Mouse (Mus musculus) midbrain, embryonic 10.5 days (tissue): Measurements from ENCODE around the gene Slc1a1. TPM values are rescaled to one million over a fixed set of nuclear protein-coding genes. Genes with fewer than 3 reads are reported as not detected.

Experiments used
- DNase-seq: peaks from one replicate; pipeline ENCODE4 v3.0.0-alpha.2; 2017; ENCODE audit warnings: low spot score
- H3K27ac ChIP-seq: fragments of 300-500 bp; sonication (generic); replicated peaks from 2 replicates; pipeline ENCODE4 v1.5.1; 2016; ENCODE audit warnings: mild to moderate bottlenecking
- H3K27me3 ChIP-seq: fragments of 300-500 bp; sonication (generic); 2 replicates; pipeline ENCODE4 v1.6.1; 2016; ENCODE audit warnings: low read depth, mild to moderate bottlenecking; ENCODE audit not compliant: poor library complexity, severe bottlenecking
- H3K36me3 ChIP-seq: fragments of 300-500 bp; sonication (generic); 2 replicates; pipeline ENCODE4 v1.6.1; 2016; ENCODE audit warnings: mild to moderate bottlenecking, moderate library complexity
- H3K4me1 ChIP-seq: fragments of 300-500 bp; sonication (generic); 2 replicates; pipeline ENCODE4 v1.6.1; 2016
- H3K4me3 ChIP-seq: fragments of 300-500 bp; sonication (generic); 2 replicates; pipeline ENCODE4 v1.5.1; 2016; ENCODE audit warnings: mild to moderate bottlenecking, moderate library complexity
- H3K9me3 ChIP-seq: fragments of 300-500 bp; sonication (generic); replicated peaks from 2 replicates; pipeline ENCODE4 v1.6.1; 2016; ENCODE audit warnings: mild to moderate bottlenecking
- WGBS: fragments of 180-500 bp; shearing (Covaris S2); methylation state at CpG from one replicate; pipeline ENCODE4 v1.1.7; 2016; 5-methylcytosine and 5-hydroxymethylcytosine counted together
- polyA plus RNA-seq: library from polyadenylated mRNA; unstranded; fragments of >200 nt; fragmentation: Nextera tagmentation; extraction: Ambion mirVana; gene quantifications from 2 replicates; pipeline ENCODE4 v1.2.1, GENCODE M21; 2016

Gene Slc1a1
- polyA plus RNA-seq, 1 experiment from 2014 or later: 0.54 TPM

- no peak overlapping the region for H3K27ac ChIP-seq
- no peaks in the 10 kb centered on the region for H3K9me3 ChIP-seq
- no peak for DNase-seq
- H3K4me1 ChIP-seq: peaks cover 5% of the 10 kb centered on the region; the same call in 1 of the 2 replicates
- H3K4me3 ChIP-seq: no peak overlapping the region
- H3K27me3 ChIP-seq: no peaks in the 10 kb centered on the region
- WGBS: 91% methylated on average over 4 of the region's 4 CpGs
- no peaks in the 10 kb centered on the region for H3K36me3 ChIP-seq
Observed at GRCm38 (mm10) chr19:28902806-28903205, 68.0 kb downstream of the Slc1a1 start.

GRCm38 (mm10) chr19:28903536-28904119, 68.8 kb downstream of the Slc1a1 start:
- H3K4me1 ChIP-seq: peaks cover 5% of the 10 kb centered on the region; the same call in 1 of the 2 replicates
- H3K27ac ChIP-seq: no peak overlapping the region
- no peaks in the 10 kb centered on the region for H3K27me3 ChIP-seq
- whole genome bisulfite sequencing: 88% methylated on average over 8 of the region's 8 CpGs
- no peak overlapping the region for H3K4me3 ChIP-seq
- H3K36me3 ChIP-seq: no peaks in the 10 kb centered on the region
- DNase-seq: no peak
- no peaks in the 10 kb centered on the region for H3K9me3 ChIP-seq

GRCm38 (mm10) chr19:28908186-28908585, 73.3 kb downstream of the Slc1a1 start:
- no peak overlapping the region for H3K27ac ChIP-seq
- DNase-seq: no peak
- H3K4me3 ChIP-seq: no peak overlapping the region
- peaks cover 5% of the 10 kb centered on the region for H3K4me1 ChIP-seq
- WGBS: 81% methylated on average over 4 of the region's 4 CpGs
- no peaks in the 10 kb centered on the region for H3K9me3 ChIP-seq
- no peaks in the 10 kb centered on the region for H3K27me3 ChIP-seq
- H3K36me3 ChIP-seq: no peaks in the 10 kb centered on the region

- WGBS: 84% methylated on average over 9 of the region's 9 CpGs
- no peak for DNase-seq
- Histone ChIP-seq H3K4me1 (peaks cover 5% of the 10 kb centered on the region), H3K9me3 (no peaks in the 10 kb centered on the region), H3K27ac (no peak overlapping the region), H3K27me3 (no peaks in the 10 kb centered on the region), H3K36me3 (no peaks in the 10 kb centered on the region), H3K4me3 (no peak overlapping the region)
Observed at GRCm38 (mm10) chr19:28908693-28909092, 73.8 kb downstream of the Slc1a1 start.

GRCm38 (mm10) chr19:28914598-28914997, 79.7 kb downstream of the Slc1a1 start:
- no peaks in the 10 kb centered on the region for H3K9me3 ChIP-seq
- H3K4me3 ChIP-seq: no peak overlapping the region
- H3K27ac ChIP-seq: no peak overlapping the region
- no peak for DNase-seq
- H3K36me3 ChIP-seq: no peaks in the 10 kb centered on the region
- H3K4me1 ChIP-seq: peaks cover 18% of the 10 kb centered on the region
- no peaks in the 10 kb centered on the region for H3K27me3 ChIP-seq
- WGBS: 86% methylated on average over 6 of the region's 6 CpGs

GRCm38 (mm10) chr19:28915602-28916250, 80.9 kb downstream of the Slc1a1 start:
- Histone ChIP-seq H3K4me1 (peaks cover 17% of the 10 kb centered on the region), H3K9me3 (no peaks in the 10 kb centered on the region), H3K4me3 (no peak overlapping the region), H3K27ac (no peak overlapping the region), H3K27me3 (no peaks in the 10 kb centered on the region), H3K36me3 (no peaks in the 10 kb centered on the region)
- 76% methylated on average over 2 of the region's 2 CpGs for WGBS
- no peak for DNase-seq

- Histone ChIP-seq H3K27me3 (no peaks in the 10 kb centered on the region), H3K9me3 (no peaks in the 10 kb centered on the region), H3K4me1 (peaks cover 17% of the 10 kb centered on the region), H3K27ac (no peak overlapping the region), H3K36me3 (no peaks in the 10 kb centered on the region), H3K4me3 (no peak overlapping the region)
- 60% methylated on average over 4 of the region's 4 CpGs for WGBS
- DNase-seq: no peak
Observed at GRCm38 (mm10) chr19:28916492-28916891, 81.6 kb downstream of the Slc1a1 start.

GRCm38 (mm10) chr19:28917839-28918238, 83.0 kb downstream of the Slc1a1 start:
- H3K9me3 ChIP-seq: no peaks in the 10 kb centered on the region
- WGBS: 89% methylated on average over 5 of the region's 5 CpGs
- no peak for DNase-seq
- H3K27me3 ChIP-seq: no peaks in the 10 kb centered on the region
- H3K4me3 ChIP-seq: no peak overlapping the region
- H3K4me1 ChIP-seq: peaks cover 17% of the 10 kb centered on the region
- H3K27ac ChIP-seq: no peak overlapping the region
- H3K36me3 ChIP-seq: no peaks in the 10 kb centered on the region

GRCm38 (mm10) chr19:28926366-28926765, 91.5 kb downstream of the Slc1a1 start:
- H3K36me3 ChIP-seq: no peaks in the 10 kb centered on the region
- 84% methylated on average over 5 of the region's 5 CpGs for WGBS
- no peaks in the 10 kb centered on the region for H3K4me1 ChIP-seq
- H3K27me3 ChIP-seq: no peaks in the 10 kb centered on the region
- H3K4me3 ChIP-seq: no peak overlapping the region
- no peak overlapping the region for H3K27ac ChIP-seq
- no peak for DNase-seq
- H3K9me3 ChIP-seq: no peaks in the 10 kb centered on the region

GRCm38 (mm10) chr19:28927396-28927795, 92.5 kb downstream of the Slc1a1 start:
- Histone ChIP-seq H3K4me1 (no peaks in the 10 kb centered on the region), H3K4me3 (no peak overlapping the region), H3K9me3 (no peaks in the 10 kb centered on the region), H3K27ac (no peak overlapping the region), H3K36me3 (no peaks in the 10 kb centered on the region), H3K27me3 (no peaks in the 10 kb centered on the region)
- WGBS: 68% methylated on average over 4 of the region's 4 CpGs
- no peak for DNase-seq

- no peaks in the 10 kb centered on the region for H3K36me3 ChIP-seq
- no peaks in the 10 kb centered on the region for H3K9me3 ChIP-seq
- no peak overlapping the region for H3K27ac ChIP-seq
- no peak for DNase-seq
- H3K4me1 ChIP-seq: no peaks in the 10 kb centered on the region
- H3K4me3 ChIP-seq: no peak overlapping the region
- no peaks in the 10 kb centered on the region for H3K27me3 ChIP-seq
Observed at GRCm38 (mm10) chr19:28929034-28929433, 94.2 kb downstream of the Slc1a1 start.

- 86% methylated on average over 3 of the region's 3 CpGs for WGBS
- Histone ChIP-seq H3K9me3 (no peaks in the 10 kb centered on the region), H3K27me3 (no peaks in the 10 kb centered on the region), H3K4me3 (no peak overlapping the region), H3K36me3 (no peaks in the 10 kb centered on the region), H3K4me1 (peaks cover under 1% of the 10 kb centered on the region), H3K27ac (no peak overlapping the region)
- DNase-seq: no peak
Observed at GRCm38 (mm10) chr19:28934897-28935296, 100.0 kb downstream of the Slc1a1 start.

- Histone ChIP-seq H3K27ac (no peak overlapping the region), H3K4me1 (peaks cover 3% of the 10 kb centered on the region), H3K4me3 (no peak overlapping the region), H3K9me3 (no peaks in the 10 kb centered on the region), H3K27me3 (no peaks in the 10 kb centered on the region), H3K36me3 (no peaks in the 10 kb centered on the region)
- DNase-seq: no peak
- WGBS: 81% methylated on average over 9 of the region's 9 CpGs
Observed at GRCm38 (mm10) chr19:28940135-28940874, 105.5 kb downstream of the Slc1a1 start.
